Mouse (Mus musculus) cortical plate, adult 2 months (tissue): ENCODE measurements around the gene Enpp1.

Source experiments
- CTCF ChIP-seq: fragments of 200-500 bp; IDR thresholded peaks from 2 replicates; pipeline ENCODE4 v1.5.1; 2011; ENCODE audit warnings: mild to moderate bottlenecking, control low read depth, low read length; ENCODE audit not compliant: insufficient read depth; ENCODE audit errors: extremely low read depth
- POLR2A ChIP-seq: fragments of 200-500 bp; IDR thresholded peaks from 2 replicates; pipeline ENCODE4 v1.6.1; 2011; ENCODE audit warnings: mild to moderate bottlenecking, low read length, control low read depth; ENCODE audit not compliant: insufficient read depth; ENCODE audit errors: extremely low read depth

DNA sequence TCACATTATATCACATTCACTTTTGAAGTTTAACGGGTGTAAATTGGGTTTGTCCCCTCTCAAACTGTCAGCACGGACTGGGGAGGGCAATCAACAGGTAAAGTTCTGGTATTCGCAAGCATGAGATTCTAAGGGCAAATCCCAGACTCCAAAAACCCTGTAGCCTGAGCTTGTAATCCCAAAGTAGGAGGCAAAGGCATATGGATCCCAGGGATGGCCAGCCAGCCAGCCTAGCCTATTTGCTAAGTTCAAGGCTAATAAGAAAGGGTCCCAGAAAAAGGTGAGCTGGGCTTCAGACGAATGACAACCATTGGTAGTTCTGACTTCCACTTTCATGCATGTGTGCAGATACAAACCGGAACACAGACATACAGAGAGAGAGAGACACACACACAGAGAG is 942 bp upstream of the Enpp1 start:
- TF ChIP-seq CTCF (no peak), POLR2A (no peak)
